Mouse (Mus musculus): Measurements from ENCODE around the gene Pik3c2a.
A peak's percentile ranks its signal among the peaks of the same experiment; 100 is the strongest.
"Not testable (repeated sequence)": the region's sequence is repeated elsewhere in the genome, so short reads cannot be mapped to it uniquely, and the experiment has no call there.

Gene Pik3c2a

GRCm38 (mm10) chr7:116387389-116387788 is 55.9 kb downstream of the Pik3c2a start:
- not testable (repeated sequence) for DNase-seq

- not testable (repeated sequence) for DNase-seq
Measured at GRCm38 (mm10) chr7:116379181-116379580, 64.1 kb downstream of the Pik3c2a start.

GRCm38 (mm10) chr7:116374284-116374683 is 69.0 kb downstream of the Pik3c2a start:
- DNase-seq, result no peak

GRCm38 (mm10) chr7:116336226-116336625 is 107.0 kb downstream of the Pik3c2a start:
- peak; percentile 66 to 78 for DNase-seq

GRCm38 (mm10) chr7:116335133-116335532 is 108.1 kb downstream of the Pik3c2a start:
- DNase-seq, result no peak

- DNase-seq, result no peak
Measured at GRCm38 (mm10) chr7:116334669-116335038, 108.6 kb downstream of the Pik3c2a start.

- peak; percentile 99 for DNase-seq
Measured at GRCm38 (mm10) chr7:116333713-116334668, 109.3 kb downstream of the Pik3c2a start, which contains the start of gene Rps13. Gene Rps13 (minus strand): TSS chr7:116334195.

GRCm38 (mm10) chr7:116331246-116331645 is 112.0 kb downstream of the Pik3c2a start:
- DNase-seq, result no peak

- no peak for DNase-seq
Measured at GRCm38 (mm10) chr7:116329858-116330257, 113.4 kb downstream of the Pik3c2a start.

- no peak for DNase-seq
Measured at GRCm38 (mm10) chr7:116328777-116329176, 114.5 kb downstream of the Pik3c2a start.

- DNase-seq, result no peak
Measured at GRCm38 (mm10) chr7:116327901-116328300, 115.3 kb downstream of the Pik3c2a start.

- peak; percentile 78 to 86 for DNase-seq
Measured at GRCm38 (mm10) chr7:116323331-116323964, 119.8 kb downstream of the Pik3c2a start.

GRCm38 (mm10) chr7:116309456-116309855 is 133.8 kb downstream of the Pik3c2a start:
- no peak for DNase-seq

- DNase-seq, result no peak
Measured at GRCm38 (mm10) chr7:116308632-116308991, 134.6 kb downstream of the Pik3c2a start.

GRCm38 (mm10) chr7:116307871-116308631 is 135.2 kb downstream of the Pik3c2a start, which contains the start of gene Plekha7:
Gene Plekha7 (minus strand): TSS chr7:116308376.
- DNase-seq, result peak; percentile 33 to 41

- peak; percentile 75 to 79 for DNase-seq
Measured at GRCm38 (mm10) chr7:116307099-116307870, 136.0 kb downstream of the Pik3c2a start.

GRCm38 (mm10) chr7:116306601-116307000 is 136.6 kb downstream of the Pik3c2a start:
- no peak for DNase-seq

GRCm38 (mm10) chr7:116301661-116302311 is 141.5 kb downstream of the Pik3c2a start:
- DNase-seq, result peak; percentile 54 to 61

- DNase-seq, result no peak
Measured at GRCm38 (mm10) chr7:116301144-116301543, 142.1 kb downstream of the Pik3c2a start.

- no peak for DNase-seq
Measured at GRCm38 (mm10) chr7:116298851-116299250, 144.4 kb downstream of the Pik3c2a start.

- peak; percentile 76 to 78 for DNase-seq
Measured at GRCm38 (mm10) chr7:116298389-116298788, 144.9 kb downstream of the Pik3c2a start.

- no peak for DNase-seq
Measured at GRCm38 (mm10) chr7:116294961-116295360, 148.3 kb downstream of the Pik3c2a start.
